Mouse (Mus musculus): ENCODE results near the gene Fam155a. TPM values are rescaled to one million over a fixed set of nuclear protein-coding genes. Genes with fewer than 3 reads are reported as not detected.

The Fam155a gene
- polyA plus RNA-seq, 1 experiment: not detected

DNA sequence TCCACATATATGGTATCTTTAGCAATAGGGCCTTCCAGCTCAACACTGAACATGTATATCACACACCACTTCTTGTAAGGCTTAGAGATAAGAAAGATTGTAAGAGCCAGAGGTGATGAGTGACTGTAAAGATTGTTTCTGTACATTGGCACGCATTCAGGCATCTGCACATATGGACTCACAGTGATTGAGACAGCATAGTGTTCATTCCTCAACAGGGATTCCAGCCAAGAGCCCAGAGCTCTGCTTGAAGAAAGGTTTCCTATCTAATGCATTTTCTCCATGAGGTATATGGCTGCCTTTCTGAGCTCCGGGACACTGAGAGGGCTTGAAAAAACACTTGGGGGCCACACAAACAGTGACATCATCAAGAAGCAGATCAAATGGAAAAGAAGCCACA is 438.2 kb downstream of the Fam155a start:
- Histone ChIP-seq H3K36me3 (ENCODE audit: control insufficient read depth) (no peaks in the 10 kb centered on the region), H3K9me3 (ENCODE audit: control insufficient read depth, low read length) (peaks cover 9% of the 10 kb centered on the region), H3K4me3 (replicated peaks) (no peak overlapping the region), H3K4me1 (ENCODE audit: control insufficient read depth) (no peaks in the 10 kb centered on the region), H3K27me3 (ENCODE audit: control insufficient read depth) (no peaks in the 10 kb centered on the region)
- no peak for TF ChIP-seq GATA1 (IDR thresholded peaks at IDR 0.05; ENCODE audit: low read length)
- TF ChIP-seq TAL1 (IDR thresholded peaks at IDR 0.05; ENCODE audit: low read length): no peak

GRCm38 (mm10) chr8:9309456-9309855 is 461.5 kb downstream of the Fam155a start:
- H3K36me3 ChIP-seq (ENCODE audit: control insufficient read depth): no peaks in the 10 kb centered on the region

DNA sequence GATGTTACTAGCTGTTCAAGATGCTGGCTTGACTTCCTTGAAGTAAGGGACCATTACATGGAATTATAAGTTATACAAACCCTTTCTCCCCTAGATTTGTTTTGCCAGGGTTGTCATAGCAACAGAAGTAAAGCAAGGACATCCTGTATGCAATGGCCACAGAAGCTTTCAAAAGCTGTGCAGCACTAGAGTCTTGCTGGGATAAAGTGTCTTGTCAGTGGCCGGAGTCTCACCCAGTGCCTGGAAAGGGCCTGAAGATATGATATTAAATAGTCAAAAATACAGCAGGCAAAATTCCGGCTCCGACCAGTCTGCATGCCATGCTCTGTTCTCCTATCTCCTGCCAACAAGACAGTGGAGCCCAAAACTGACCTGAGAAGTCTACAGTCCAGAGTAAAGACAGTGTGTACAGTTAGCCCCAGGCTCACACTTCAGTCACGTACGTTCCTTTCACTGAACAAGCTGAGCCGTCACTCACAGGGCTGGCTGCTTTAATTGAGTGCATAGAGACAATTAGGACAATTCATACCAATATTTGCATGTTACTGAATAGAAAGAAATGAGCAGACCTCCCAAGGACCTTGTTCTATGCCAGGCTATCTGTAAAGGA is 467.3 kb downstream of the Fam155a start:
- no peaks in the 10 kb centered on the region for H3K27me3 ChIP-seq (ENCODE audit: control insufficient read depth)
- H3K36me3 ChIP-seq (ENCODE audit: control insufficient read depth): no peaks in the 10 kb centered on the region
- no peaks in the 10 kb centered on the region for H3K9me3 ChIP-seq (ENCODE audit: control insufficient read depth, low read length)
- no peaks in the 10 kb centered on the region for H3K4me1 ChIP-seq (ENCODE audit: control insufficient read depth)
- H3K4me3 ChIP-seq (replicated peaks): no peak overlapping the region
- TF ChIP-seq GATA1 (IDR thresholded peaks at IDR 0.05; ENCODE audit: low read length): no peak
- no peak for TF ChIP-seq TAL1 (IDR thresholded peaks at IDR 0.05; ENCODE audit: low read length)

More at GRCm38 (mm10) chr8:9309456-9309855, 461.5 kb downstream of the Fam155a start:
- TF ChIP-seq TAL1 (IDR thresholded peaks at IDR 0.05; ENCODE audit: low read length) (no peak), GATA1 (IDR thresholded peaks at IDR 0.05; ENCODE audit: low read length) (no peak)
- H3K4me3 ChIP-seq (replicated peaks): no peak overlapping the region
- H3K9me3 ChIP-seq (ENCODE audit: control insufficient read depth, low read length): peaks cover 3% of the 10 kb centered on the region; the same call in 1 of the 2 replicates
- H3K4me1 ChIP-seq (ENCODE audit: control insufficient read depth): no peaks in the 10 kb centered on the region
- no peaks in the 10 kb centered on the region for H3K27me3 ChIP-seq (ENCODE audit: control insufficient read depth)

DNA sequence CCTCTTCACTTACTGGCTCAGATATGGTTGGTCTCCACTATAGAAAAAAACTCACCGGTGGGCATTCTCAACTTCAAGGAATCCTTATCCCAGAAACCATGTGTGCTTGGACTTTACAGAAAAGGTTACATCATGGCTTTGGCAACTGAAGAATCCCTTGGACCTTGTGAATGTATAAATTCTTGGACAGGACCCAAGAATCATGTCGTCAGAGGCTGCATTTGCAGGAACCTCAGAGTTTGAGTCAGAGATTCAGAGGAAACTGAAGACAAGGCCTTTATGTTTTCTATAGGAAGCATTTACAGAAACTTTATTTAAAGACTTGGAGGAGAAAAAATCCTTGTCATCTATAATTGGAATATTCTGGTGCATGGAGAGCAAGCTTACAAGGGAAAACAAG is 475.9 kb downstream of the Fam155a start:
- Histone ChIP-seq H3K36me3 (ENCODE audit: control insufficient read depth) (no peaks in the 10 kb centered on the region), H3K4me1 (ENCODE audit: control insufficient read depth) (no peaks in the 10 kb centered on the region), H3K4me3 (replicated peaks) (no peak overlapping the region), H3K9me3 (ENCODE audit: control insufficient read depth, low read length) (peaks cover 7% of the 10 kb centered on the region), H3K27me3 (ENCODE audit: control insufficient read depth) (no peaks in the 10 kb centered on the region)
- TF ChIP-seq GATA1 (IDR thresholded peaks at IDR 0.05; ENCODE audit: low read length): no peak
- TF ChIP-seq TAL1 (IDR thresholded peaks at IDR 0.05; ENCODE audit: low read length): no peak

DNA sequence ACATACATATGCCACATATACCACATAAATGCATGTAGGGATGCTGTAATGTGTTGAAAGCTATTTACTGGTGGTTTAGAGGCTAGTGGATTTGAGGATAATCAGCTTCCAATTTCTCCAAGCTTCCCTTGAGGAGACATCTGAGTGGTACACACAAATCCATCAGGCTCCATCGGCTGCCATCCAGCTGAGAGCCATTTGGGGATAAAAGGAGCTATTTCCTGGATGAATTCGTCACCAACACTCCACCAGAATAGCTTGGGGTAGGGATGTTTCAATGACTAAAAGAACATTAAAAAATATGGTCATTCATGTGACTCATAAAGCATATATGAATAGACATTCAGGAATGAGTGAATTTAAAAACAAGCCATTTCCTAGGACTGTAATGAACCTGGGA is 478.4 kb downstream of the Fam155a start:
- no peak for TF ChIP-seq GATA1 (IDR thresholded peaks at IDR 0.05; ENCODE audit: low read length)
- H3K4me1 ChIP-seq (ENCODE audit: control insufficient read depth): no peaks in the 10 kb centered on the region
- no peaks in the 10 kb centered on the region for H3K36me3 ChIP-seq (ENCODE audit: control insufficient read depth)
- H3K27me3 ChIP-seq (ENCODE audit: control insufficient read depth): no peaks in the 10 kb centered on the region
- H3K9me3 ChIP-seq (ENCODE audit: control insufficient read depth, low read length): peaks cover 7% of the 10 kb centered on the region
- no peak overlapping the region for H3K4me3 ChIP-seq (replicated peaks)

- Histone ChIP-seq H3K36me3 (ENCODE audit: control insufficient read depth) (no peaks in the 10 kb centered on the region), H3K4me3 (replicated peaks) (no peak overlapping the region), H3K27me3 (ENCODE audit: control insufficient read depth) (no peaks in the 10 kb centered on the region), H3K9me3 (ENCODE audit: control insufficient read depth, low read length) (no peaks in the 10 kb centered on the region), H3K4me1 (ENCODE audit: control insufficient read depth) (no peaks in the 10 kb centered on the region)
- no peak for TF ChIP-seq GATA1 (IDR thresholded peaks at IDR 0.05; ENCODE audit: low read length)
- TF ChIP-seq TAL1 (IDR thresholded peaks at IDR 0.05; ENCODE audit: low read length): no peak
Observed at GRCm38 (mm10) chr8:9288015-9288729, 482.8 kb downstream of the Fam155a start.

DNA sequence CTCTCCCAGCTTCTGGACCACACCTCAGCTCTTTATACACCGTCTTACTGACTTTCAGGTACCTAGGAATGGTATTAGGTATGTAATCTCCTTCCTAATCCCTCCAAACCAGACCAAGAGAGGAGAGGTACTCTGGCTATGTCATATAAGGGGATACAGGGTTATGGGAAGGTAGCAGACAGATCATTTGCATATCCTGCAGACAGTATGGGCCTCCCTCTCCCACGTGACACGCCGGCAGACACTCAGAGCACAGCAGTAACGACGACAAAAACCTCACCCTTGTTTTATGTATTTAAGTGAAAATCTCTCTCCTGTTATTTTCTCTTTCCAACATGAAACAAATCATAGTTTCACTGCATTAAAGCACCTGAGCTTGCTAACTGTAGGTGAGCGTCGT is 496.8 kb downstream of the Fam155a start:
- Histone ChIP-seq H3K4me1 (ENCODE audit: control insufficient read depth) (no peaks in the 10 kb centered on the region), H3K9me3 (ENCODE audit: control insufficient read depth, low read length) (peaks cover 6% of the 10 kb centered on the region), H3K4me3 (replicated peaks) (no peak overlapping the region), H3K36me3 (ENCODE audit: control insufficient read depth) (no peaks in the 10 kb centered on the region), H3K27me3 (ENCODE audit: control insufficient read depth) (no peaks in the 10 kb centered on the region)
- TF ChIP-seq TAL1 (IDR thresholded peaks at IDR 0.05; ENCODE audit: low read length) (no peak), GATA1 (IDR thresholded peaks at IDR 0.05; ENCODE audit: low read length) (no peak)

GRCm38 (mm10) chr8:9264378-9264777 is 506.6 kb downstream of the Fam155a start:
- Histone ChIP-seq H3K4me1 (ENCODE audit: control insufficient read depth) (no peaks in the 10 kb centered on the region), H3K27me3 (ENCODE audit: control insufficient read depth) (no peaks in the 10 kb centered on the region), H3K4me3 (replicated peaks) (no peak overlapping the region), H3K9me3 (ENCODE audit: control insufficient read depth, low read length) (no peaks in the 10 kb centered on the region; the same call in 1 of the 2 replicates), H3K36me3 (ENCODE audit: control insufficient read depth) (no peaks in the 10 kb centered on the region)
- TF ChIP-seq GATA1 (IDR thresholded peaks at IDR 0.05; ENCODE audit: low read length) (no peak), TAL1 (IDR thresholded peaks at IDR 0.05; ENCODE audit: low read length) (no peak)

DNA sequence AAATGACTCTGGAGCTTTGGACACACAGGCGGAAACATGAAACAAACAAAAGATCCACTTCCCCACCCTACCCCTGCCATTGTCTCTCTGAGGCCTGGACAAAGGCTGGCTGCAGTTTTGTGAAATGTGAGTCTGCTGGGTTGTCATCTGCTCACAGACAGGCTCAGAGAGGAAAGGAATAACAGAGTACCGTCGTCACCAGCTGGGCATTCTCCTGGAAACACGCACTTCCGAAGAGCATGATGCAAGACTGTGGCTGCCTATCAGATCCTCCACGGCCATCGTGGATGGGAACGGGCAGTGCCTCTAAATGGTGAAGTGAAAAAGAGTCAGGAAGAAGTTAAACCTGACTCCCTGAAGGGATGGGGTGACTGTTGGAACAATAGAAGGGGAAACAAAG is 509.4 kb downstream of the Fam155a start:
- H3K27me3 ChIP-seq (ENCODE audit: control insufficient read depth): no peaks in the 10 kb centered on the region
- no peak for TF ChIP-seq TAL1 (IDR thresholded peaks at IDR 0.05; ENCODE audit: low read length)
- no peak for TF ChIP-seq GATA1 (IDR thresholded peaks at IDR 0.05; ENCODE audit: low read length)
- H3K36me3 ChIP-seq (ENCODE audit: control insufficient read depth): no peaks in the 10 kb centered on the region
- H3K9me3 ChIP-seq (ENCODE audit: control insufficient read depth, low read length): no peaks in the 10 kb centered on the region; the same call in 1 of the 2 replicates
- no peaks in the 10 kb centered on the region for H3K4me1 ChIP-seq (ENCODE audit: control insufficient read depth)
- no peak overlapping the region for H3K4me3 ChIP-seq (replicated peaks)
